10 mouse cellular contexts compared by ENCODE assay signal in the genomic region with DNA sequence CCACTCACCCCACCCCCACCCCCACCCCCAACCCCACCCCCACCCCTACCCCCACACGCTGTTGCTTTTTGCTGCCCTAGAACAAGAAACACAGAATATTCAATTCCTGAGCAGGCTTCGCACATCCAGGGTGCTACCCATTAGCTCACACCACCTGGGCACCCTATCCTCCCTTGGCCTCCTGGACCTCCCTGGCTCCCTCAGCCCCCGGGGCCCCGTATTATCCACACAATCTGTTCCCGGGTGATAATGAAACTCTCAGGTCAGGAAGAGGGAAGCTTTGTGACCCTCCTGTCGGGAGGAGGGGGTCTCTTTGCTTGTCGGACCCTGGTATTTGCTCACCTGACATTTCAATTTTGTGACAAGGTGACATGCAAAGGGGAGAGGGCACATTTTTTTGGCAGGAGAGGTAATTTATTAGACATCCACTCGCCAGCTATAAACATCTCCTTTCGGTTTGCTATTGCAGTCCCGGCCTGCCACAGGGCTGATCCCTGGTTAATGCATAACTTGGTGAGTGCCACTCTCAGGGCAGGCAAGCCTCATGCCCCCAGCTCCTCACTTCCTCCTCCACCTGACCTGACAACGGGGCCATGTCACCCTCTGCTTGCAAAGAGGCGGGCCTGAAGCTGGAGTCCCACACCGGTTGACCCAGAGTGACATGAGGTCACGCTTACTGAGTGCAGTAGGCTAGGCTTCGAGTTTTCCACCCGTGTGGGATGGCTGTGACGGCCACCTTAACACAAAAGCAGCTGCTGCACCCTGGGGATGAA.
DNase-seq lines count a peak whose midpoint lies in the region; ATAC-seq and TF ChIP-seq lines count a peak whose summit lies in the region.
"Had no signal": no experiment of that assay in that cellular context is flagged by ENCODE, and none has a peak within 500 bp of the region (broad histone marks: within the 10 kb centered on the region; RNA-seq: fewer than 3 reads in every experiment).

No protein-coding gene starts in this region.

- H3K9me3 ChIP-seq in lung, embryonic 15.5 days = no peaks in the 10 kb centered on the region
- H3K9me3 ChIP-seq in stomach, postnatal 0 days (ENCODE audit: control insufficient read depth, low read length) = no peaks in the 10 kb centered on the region
- no peaks in the 10 kb centered on the region for H3K9me3 ChIP-seq in forebrain, embryonic 10.5 days

- H3K4me3 ChIP-seq in lung, embryonic 15.5 days = peak overlapping the region; percentile 15; the same call in 1 of the 2 replicates
- no peak overlapping the region for H3K4me3 ChIP-seq in stomach, postnatal 0 days (ENCODE audit: low read depth, low read length)
- no peak overlapping the region for H3K4me3 ChIP-seq in forebrain, embryonic 10.5 days

- no peak overlapping the region for H3K9ac ChIP-seq in lung, embryonic 15.5 days
- no peak overlapping the region for H3K9ac ChIP-seq in stomach, postnatal 0 days (ENCODE audit: low read length)
- H3K9ac ChIP-seq: hindbrain, embryonic 14.5 days had no signal

- TF ChIP-seq CTCF in stomach, postnatal 0 days (IDR thresholded peaks at IDR 0.05; ENCODE audit: low read depth) = no peak

- intact Hi-C loops in left cerebral cortex, postnatal 4 days (cut with DNase I) = no loop called here

- peak overlapping the region; percentile 44 for H3K4me2 ChIP-seq in lung, embryonic 15.5 days
- H3K4me2 ChIP-seq in stomach, postnatal 0 days (replicated peaks; ENCODE audit: low read depth) = peak overlapping the region; percentile 34; the same call in 1 of the 2 replicates
- H3K4me2 ChIP-seq: hindbrain, embryonic 14.5 days had no signal

- TF ChIP-seq EP300 in stomach, postnatal 0 days (optimal IDR thresholded peaks at IDR 0.05) = no peak

- 29% methylated on average over 16 of the region's 17 CpGs for WGBS in lung, embryonic 15.5 days
- WGBS in stomach, postnatal 0 days = 28% methylated on average over 17 of the region's 17 CpGs
- WGBS in forebrain, embryonic 10.5 days = 64% methylated on average over 15 of the region's 17 CpGs

- no peaks in the 10 kb centered on the region for H3K36me3 ChIP-seq in lung, embryonic 15.5 days
- H3K36me3 ChIP-seq in stomach, postnatal 0 days (ENCODE audit: control insufficient read depth, insufficient read depth, low read length) = no peaks in the 10 kb centered on the region
- H3K36me3 ChIP-seq in forebrain, embryonic 10.5 days (replicated peaks) = no peaks in the 10 kb centered on the region

- ATAC-seq in lung, embryonic 15.5 days (ENCODE audit: borderline replicate concordance, extremely low read depth, low FRiP score, low TSS enrichment) = peak; percentile 61; the same call in 1 of the 2 replicates
- ATAC-seq in stomach, postnatal 0 days (ENCODE audit: low FRiP score, low TSS enrichment) = peak; percentile 93

- peak overlapping the region; percentile 68 for H3K27ac ChIP-seq in lung, embryonic 15.5 days
- peak overlapping the region; percentile 78 for H3K27ac ChIP-seq in stomach, postnatal 0 days (replicated peaks)
- no peak overlapping the region for H3K27ac ChIP-seq in forebrain, embryonic 10.5 days
- H3K27ac ChIP-seq: hindbrain, embryonic 14.5 days had no signal

- H3K4me1 ChIP-seq in lung, embryonic 15.5 days = peaks cover 13% of the 10 kb centered on the region
- 0 out of 2 replicates have a peak, but pooled peaks cover 4% of the 10 kb centered on the region for H3K4me1 ChIP-seq in stomach, postnatal 0 days (replicated peaks; ENCODE audit: control insufficient read depth, insufficient read depth)
- H3K4me1 ChIP-seq in forebrain, embryonic 10.5 days = peaks cover 10% of the 10 kb centered on the region

- DNase-seq in retina, postnatal 1 day = peak; percentile 26
- no peak for DNase-seq in retina, embryonic 14.5 days (ENCODE audit: low spot score)
- DNase-seq in kidney, postnatal 14 days = peak; percentile 86
- peak; percentile 82 for DNase-seq in stomach, postnatal 0 days (ENCODE audit: low spot score)
- DNase-seq in left cerebral cortex, postnatal 4 days = no peak
- DNase-seq in forebrain, embryonic 10.5 days (ENCODE audit: extremely low spot score, low spot score) = no peak
- no peak for DNase-seq in frontal cortex, postnatal 10 days (ENCODE audit: low spot score in 2 of 2)
- DNase-seq: gastrocnemius, postnatal 25 days had no signal

- no peaks in the 10 kb centered on the region for H3K27me3 ChIP-seq in lung, embryonic 15.5 days
- H3K27me3 ChIP-seq in stomach, postnatal 0 days (ENCODE audit: control insufficient read depth, insufficient read depth, low read length) = no peaks in the 10 kb centered on the region
- H3K27me3 ChIP-seq in forebrain, embryonic 10.5 days (ENCODE audit: poor library complexity, severe bottlenecking) = peaks cover 39% of the 10 kb centered on the region

Comparison
In these comparisons a context has a peak if more than half of its experiments do, and no peak if none do; other contexts are left out.
1. DNase-seq: peak in retina, postnatal 1 day (single experiment), kidney, postnatal 14 days (single experiment) and stomach, postnatal 0 days (single experiment); none in retina, embryonic 14.5 days (single experiment), left cerebral cortex, postnatal 4 days (single experiment), forebrain, embryonic 10.5 days (single experiment) and frontal cortex, postnatal 10 days (0 of 2).